8 mouse cellular contexts compared by ENCODE assay signal in genomic region chr2:147085072-147085870, GRCm38 (mm10). TPM values are rescaled to one million over a fixed set of nuclear protein-coding genes. Genes with fewer than 3 reads are reported as not detected.
A peak's percentile ranks its signal among the peaks of the same experiment; 100 is the strongest.
DNase-seq lines count a peak whose midpoint lies in the region; ATAC-seq lines count a peak whose summit lies in the region.
"Had no signal": no experiment of that assay in that cellular context is flagged by ENCODE, and none has a peak within 500 bp of the region (broad histone marks: within the 10 kb centered on the region; RNA-seq: fewer than 3 reads in every experiment).

Gene Nkx2-4, minus strand, starts transcription at chr2:147085445.

- peak within 1 kb of the TSS; percentile 26 for H3K4me3 ChIP-seq in forebrain, embryonic 11.5 days (ENCODE audit: low read depth, low read length)
- peak within 1 kb of the TSS; percentile 49 for H3K4me3 ChIP-seq in intestine, embryonic 16.5 days (ENCODE audit: low read length)
- H3K4me3 ChIP-seq in midbrain, embryonic 14.5 days (replicated peaks; ENCODE audit: low read depth, low read length): peak within 1 kb of the TSS; percentile 28

- peak; percentile 22 for DNase-seq in urinary bladder, adult 2 months (ENCODE audit: low spot score)
- no peak for DNase-seq in urinary bladder, postnatal 25 days (ENCODE audit: low spot score)
- peak; percentile 63 for DNase-seq in forebrain, embryonic 11.5 days (ENCODE audit: low spot score)
- DNase-seq in midbrain, embryonic 14.5 days: peak; percentile 45
- DNase-seq in right cerebral cortex, postnatal 10 days (ENCODE audit: low spot score in 2 of 2): no peak
- DNase-seq in urinary bladder, postnatal 4 days (ENCODE audit: low spot score in 2 of 2): no peak

- peaks cover 6% of the 10 kb centered on the region; the same call in 1 of the 2 replicates for H3K4me1 ChIP-seq in forebrain, embryonic 11.5 days (replicated peaks; ENCODE audit: control insufficient read depth, insufficient read depth, low read length)
- H3K4me1 ChIP-seq in intestine, embryonic 16.5 days (ENCODE audit: control insufficient read depth, insufficient read depth, low read length): peaks cover 17% of the 10 kb centered on the region
- H3K4me1 ChIP-seq in midbrain, embryonic 14.5 days (ENCODE audit: control insufficient read depth, insufficient read depth, low read length): no peaks in the 10 kb centered on the region

- H3K9me3 ChIP-seq in forebrain, embryonic 11.5 days (ENCODE audit: control insufficient read depth, low read length): no peaks in the 10 kb centered on the region
- no peaks in the 10 kb centered on the region for H3K9me3 ChIP-seq in intestine, embryonic 16.5 days (ENCODE audit: control insufficient read depth, low read length)
- H3K9me3 ChIP-seq in midbrain, embryonic 14.5 days (ENCODE audit: control insufficient read depth, low read length): no peaks in the 10 kb centered on the region

- under 1% methylated on average over 82 of the region's 82 CpGs for WGBS in forebrain, embryonic 11.5 days
- under 1% methylated on average over 71 of the region's 82 CpGs for WGBS in intestine, embryonic 16.5 days
- WGBS in midbrain, embryonic 14.5 days: under 1% methylated on average over 80 of the region's 82 CpGs

- peak within 1 kb of the TSS; percentile 26; the same call in 1 of the 2 replicates for H3K4me2 ChIP-seq in forebrain, embryonic 11.5 days (ENCODE audit: low read depth, low read length, severe bottlenecking)
- peak within 1 kb of the TSS; percentile 70 for H3K4me2 ChIP-seq in intestine, embryonic 16.5 days (ENCODE audit: low read depth, low read length)
- peak within 1 kb of the TSS; percentile 45 for H3K4me2 ChIP-seq in midbrain, embryonic 14.5 days (ENCODE audit: low read length)

- no peak within 1 kb of the TSS; the same call in 1 of the 2 replicates for H3K9ac ChIP-seq in forebrain, embryonic 11.5 days (ENCODE audit: low read length)
- peak within 1 kb of the TSS; percentile 24; the same call in 1 of the 2 replicates for H3K9ac ChIP-seq in intestine, embryonic 16.5 days (ENCODE audit: low read depth, low read length)
- H3K9ac ChIP-seq in midbrain, embryonic 14.5 days (replicated peaks; ENCODE audit: low read length): peak within 1 kb of the TSS; percentile 39; the same call in 1 of the 2 replicates

- H3K27me3 ChIP-seq in forebrain, embryonic 11.5 days (ENCODE audit: control insufficient read depth, insufficient read depth, low read length): peaks cover 65% of the 10 kb centered on the region
- peaks cover 42% of the 10 kb centered on the region for H3K27me3 ChIP-seq in intestine, embryonic 16.5 days (replicated peaks; ENCODE audit: control insufficient read depth, insufficient read depth, low read length)
- H3K27me3 ChIP-seq in midbrain, embryonic 14.5 days (ENCODE audit: control insufficient read depth, insufficient read depth, low read length): peaks cover 79% of the 10 kb centered on the region

- no peaks in the 10 kb centered on the region for H3K36me3 ChIP-seq in forebrain, embryonic 11.5 days (ENCODE audit: control insufficient read depth, insufficient read depth, low read length)
- H3K36me3 ChIP-seq in intestine, embryonic 16.5 days (ENCODE audit: control insufficient read depth, insufficient read depth, low read length): no peaks in the 10 kb centered on the region
- H3K36me3 ChIP-seq in midbrain, embryonic 14.5 days (ENCODE audit: control insufficient read depth, insufficient read depth, low read length): no peaks in the 10 kb centered on the region

- H3K27ac ChIP-seq in forebrain, embryonic 11.5 days (ENCODE audit: low read depth, low read length): no peak within 1 kb of the TSS
- no peak within 1 kb of the TSS for H3K27ac ChIP-seq in intestine, embryonic 16.5 days (ENCODE audit: low read length)
- peak within 1 kb of the TSS; percentile 63; the same call in 1 of the 2 replicates for H3K27ac ChIP-seq in midbrain, embryonic 14.5 days (replicated peaks; ENCODE audit: low read depth, low read length)

- ATAC-seq in forebrain, embryonic 11.5 days (replicated peaks; ENCODE audit: low FRiP score): peak; percentile 48
- peak; percentile 36 for ATAC-seq in intestine, embryonic 16.5 days
- peak; percentile 44; the same call in 1 of the 2 replicates for ATAC-seq in midbrain, embryonic 14.5 days (ENCODE audit: low FRiP score, low TSS enrichment)

RNA-seq across cellular contexts. Expression of gene Nkx2-4, which starts in this region (rescaled TPM):
- polyA plus RNA-seq in urinary bladder, adult 2 months (2012; rRNA removed): not detected in 2 replicates
- polyA plus RNA-seq in forebrain, embryonic 11.5 days (2014; fragmentation: Nextera tagmentation; extraction: Ambion mirVana): 1.3 and 3.8 TPM in 2 replicates
- polyA plus RNA-seq in intestine, embryonic 16.5 days (2015; fragmentation: Nextera tagmentation; extraction: Ambion mirVana): not detected in 2 replicates
- not detected in 2 replicates for polyA plus RNA-seq in midbrain, embryonic 14.5 days (2014; fragmentation: Nextera tagmentation; extraction: Ambion mirVana)
- polyA plus RNA-seq: cerebellum, adult 2 months had no signal

Comparison
In these comparisons a context has a peak if more than half of its experiments do, and no peak if none do; other contexts are left out.
1. Peak in DNase-seq in urinary bladder, adult 2 months; RNA of the gene not detected or under 1 TPM.
2. Peak in ATAC-seq, H3K4me3 ChIP-seq, H3K9ac ChIP-seq and H3K4me2 ChIP-seq in intestine, embryonic 16.5 days; RNA of the gene not detected or under 1 TPM.
3. Peak in DNase-seq, ATAC-seq, H3K4me3 ChIP-seq, H3K27ac ChIP-seq, H3K9ac ChIP-seq and H3K4me2 ChIP-seq in midbrain, embryonic 14.5 days; RNA of the gene not detected or under 1 TPM.